Mouse (Mus musculus) testis, adult 2 months (tissue): ENCODE data around the gene Tanc1. TPM values are rescaled to one million over a fixed set of nuclear protein-coding genes. Genes with fewer than 3 reads are reported as not detected.

Experiments used
- H3K27ac ChIP-seq: fragments of 200-500 bp; 2 replicates; pipeline ENCODE4 v1.5.1; 2012; ENCODE audit warnings: low read depth, low read length; ENCODE audit not compliant: control insufficient read depth, insufficient read depth
- H3K27me3 ChIP-seq: fragments of 200-500 bp; 2 replicates; pipeline ENCODE4 v1.6.1; 2012; ENCODE audit warnings: mild to moderate bottlenecking, low read length, moderate library complexity; ENCODE audit not compliant: control insufficient read depth, insufficient read depth
- H3K36me3 ChIP-seq: fragments of 200-500 bp; 2 replicates; pipeline ENCODE4 v1.6.1; 2012; ENCODE audit warnings: mild to moderate bottlenecking, low read length; ENCODE audit not compliant: control insufficient read depth, insufficient read depth
- H3K4me1 ChIP-seq: fragments of 200-500 bp; 2 replicates; pipeline ENCODE4 v1.6.1; 2012; ENCODE audit warnings: low read length; ENCODE audit not compliant: control insufficient read depth, insufficient read depth
- H3K4me3 ChIP-seq: fragments of 200-500 bp; 2 replicates; pipeline ENCODE4 v1.5.1; 2012; ENCODE audit warnings: low read depth, mild to moderate bottlenecking, low read length, moderate library complexity, mixed read lengths; ENCODE audit not compliant: control insufficient read depth
- CTCF ChIP-seq: fragments of 200-500 bp; IDR thresholded peaks from 2 replicates; pipeline ENCODE4 v1.5.1; 2012; ENCODE audit warnings: low read depth, mild to moderate bottlenecking, inconsistent platforms, low read length, moderate library complexity; ENCODE audit not compliant: control insufficient read depth, insufficient read depth, insufficient replicate concordance
- POLR2A ChIP-seq: fragments of 200-500 bp; IDR thresholded peaks from 2 replicates; pipeline ENCODE4 v1.6.1; 2012; ENCODE audit warnings: low read depth, mild to moderate bottlenecking, inconsistent platforms, low read length, moderate library complexity; ENCODE audit not compliant: control insufficient read depth
- polyA plus RNA-seq: library from polyadenylated mRNA; depleted of rRNA; stranded (reverse); fragments of >200 nt; gene quantifications from 2 replicates; pipeline ENCODE4 v1.2.3, GENCODE M21; 2012

Gene Tanc1
- polyA plus RNA-seq, 1 experiment = 7.0 TPM

DNA sequence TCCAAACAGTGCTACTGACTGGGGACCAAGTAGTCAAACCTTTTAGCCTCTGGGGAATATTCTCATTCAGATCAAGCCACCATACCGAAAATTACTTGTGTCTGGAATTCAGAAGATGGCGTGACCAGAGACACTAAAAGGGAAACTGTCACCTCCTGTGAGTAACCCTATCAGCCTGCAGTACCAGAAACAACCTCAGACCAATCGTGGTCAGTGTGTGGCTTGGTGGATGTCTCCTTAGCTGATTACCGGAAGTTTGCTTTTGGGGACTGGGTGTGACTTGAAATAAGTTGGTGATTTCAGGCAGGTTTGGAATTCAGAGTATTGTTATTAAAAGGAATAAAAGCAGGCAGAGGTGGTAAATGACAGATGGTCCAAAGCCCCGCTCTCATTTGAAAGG, 40.9 kb downstream of the Tanc1 start:
- Histone ChIP-seq H3K4me1 (no peaks in the 10 kb centered on the region), H3K36me3 (no peaks in the 10 kb centered on the region), H3K27me3 (no peaks in the 10 kb centered on the region), H3K27ac (no peak overlapping the region), H3K4me3 (no peak overlapping the region)
- TF ChIP-seq CTCF (no peak), POLR2A (no peak)

DNA sequence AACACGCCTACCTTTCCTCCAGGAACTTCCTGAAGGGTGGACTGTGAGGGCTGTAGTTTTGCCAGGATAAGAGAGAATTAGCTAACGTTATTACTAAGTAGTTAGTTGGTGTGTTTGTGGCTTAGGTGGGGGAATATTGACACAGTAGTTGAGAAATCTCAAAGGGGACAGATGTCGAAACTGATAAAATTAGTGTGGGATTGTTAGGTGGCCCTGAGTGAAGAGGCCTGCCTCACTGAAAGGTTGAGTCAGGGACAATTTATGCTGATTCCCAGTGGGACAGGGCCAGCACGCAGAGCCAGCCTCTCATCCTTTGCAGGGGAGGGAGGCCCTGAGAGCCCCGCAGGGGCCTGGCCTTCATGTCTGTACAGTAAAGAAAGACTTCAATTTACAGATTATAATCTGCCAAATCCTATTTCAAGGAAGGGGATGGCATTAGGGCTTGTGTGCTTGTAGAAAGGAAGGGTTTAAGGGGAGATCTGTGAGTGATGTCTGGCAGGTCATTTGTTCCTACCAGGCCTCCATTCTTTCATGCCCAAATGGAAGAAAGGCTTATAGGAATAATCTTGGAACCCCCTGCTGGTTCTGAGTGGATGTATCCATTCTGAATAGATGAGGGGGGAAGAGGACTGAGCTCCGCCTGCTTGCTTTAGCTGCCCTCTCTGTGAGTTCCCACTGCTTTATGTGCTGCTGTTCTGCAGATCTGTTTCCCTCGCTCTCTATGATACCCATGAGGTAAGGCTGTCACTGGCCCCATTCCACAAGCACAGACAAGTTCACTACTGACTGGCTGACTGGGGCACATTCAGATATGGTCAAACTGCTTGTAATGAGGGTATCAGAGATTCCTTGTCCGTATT, 41.7 kb downstream of the Tanc1 start:
- H3K36me3 ChIP-seq = no peaks in the 10 kb centered on the region
- no peak for TF ChIP-seq CTCF
- TF ChIP-seq POLR2A = no peak
- H3K27me3 ChIP-seq = no peaks in the 10 kb centered on the region
- H3K27ac ChIP-seq = no peak overlapping the region
- H3K4me1 ChIP-seq = no peaks in the 10 kb centered on the region
- H3K4me3 ChIP-seq = no peak overlapping the region

- Histone ChIP-seq H3K27ac (no peak overlapping the region), H3K27me3 (no peaks in the 10 kb centered on the region)
These were observed 43.6 kb downstream of the Tanc1 start for GRCm38 (mm10) chr2:59655471-59655870.

GRCm38 (mm10) chr2:59656680-59657079, 44.8 kb downstream of the Tanc1 start:
- no peaks in the 10 kb centered on the region for H3K36me3 ChIP-seq
- H3K4me3 ChIP-seq = no peak overlapping the region
- H3K27ac ChIP-seq = no peak overlapping the region
- no peaks in the 10 kb centered on the region for H3K27me3 ChIP-seq
- no peaks in the 10 kb centered on the region for H3K4me1 ChIP-seq
- no peak for TF ChIP-seq POLR2A

More at GRCm38 (mm10) chr2:59655471-59655870, 43.6 kb downstream of the Tanc1 start:
- no peak for TF ChIP-seq CTCF
- TF ChIP-seq POLR2A = no peak
- H3K36me3 ChIP-seq = no peaks in the 10 kb centered on the region
- no peaks in the 10 kb centered on the region for H3K4me1 ChIP-seq
- H3K4me3 ChIP-seq = no peak overlapping the region

DNA sequence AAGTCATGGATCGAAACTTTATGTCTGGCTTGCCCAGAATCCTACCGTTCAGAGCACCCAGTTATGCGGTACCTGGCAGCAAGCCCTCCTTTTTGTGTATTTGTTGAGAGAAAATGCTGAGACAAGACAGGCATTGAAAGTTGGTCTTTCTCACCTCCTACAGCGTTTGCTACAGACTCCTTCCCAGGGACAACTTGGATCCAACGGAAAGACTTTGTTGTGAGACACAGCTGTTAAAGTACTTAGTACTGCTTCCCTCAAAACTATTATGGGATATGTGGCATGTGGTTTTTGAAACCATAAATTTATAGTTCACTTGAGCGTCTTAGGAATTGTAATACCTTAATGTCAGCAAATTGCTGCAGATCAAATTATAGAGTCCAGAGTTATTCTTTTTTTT, 47.8 kb downstream of the Tanc1 start:
- no peaks in the 10 kb centered on the region for H3K27me3 ChIP-seq
- no peaks in the 10 kb centered on the region for H3K4me1 ChIP-seq
- TF ChIP-seq POLR2A (no peak), CTCF (no peak)
- H3K27ac ChIP-seq = no peak overlapping the region
- no peak overlapping the region for H3K4me3 ChIP-seq
- H3K36me3 ChIP-seq = no peaks in the 10 kb centered on the region

DNA sequence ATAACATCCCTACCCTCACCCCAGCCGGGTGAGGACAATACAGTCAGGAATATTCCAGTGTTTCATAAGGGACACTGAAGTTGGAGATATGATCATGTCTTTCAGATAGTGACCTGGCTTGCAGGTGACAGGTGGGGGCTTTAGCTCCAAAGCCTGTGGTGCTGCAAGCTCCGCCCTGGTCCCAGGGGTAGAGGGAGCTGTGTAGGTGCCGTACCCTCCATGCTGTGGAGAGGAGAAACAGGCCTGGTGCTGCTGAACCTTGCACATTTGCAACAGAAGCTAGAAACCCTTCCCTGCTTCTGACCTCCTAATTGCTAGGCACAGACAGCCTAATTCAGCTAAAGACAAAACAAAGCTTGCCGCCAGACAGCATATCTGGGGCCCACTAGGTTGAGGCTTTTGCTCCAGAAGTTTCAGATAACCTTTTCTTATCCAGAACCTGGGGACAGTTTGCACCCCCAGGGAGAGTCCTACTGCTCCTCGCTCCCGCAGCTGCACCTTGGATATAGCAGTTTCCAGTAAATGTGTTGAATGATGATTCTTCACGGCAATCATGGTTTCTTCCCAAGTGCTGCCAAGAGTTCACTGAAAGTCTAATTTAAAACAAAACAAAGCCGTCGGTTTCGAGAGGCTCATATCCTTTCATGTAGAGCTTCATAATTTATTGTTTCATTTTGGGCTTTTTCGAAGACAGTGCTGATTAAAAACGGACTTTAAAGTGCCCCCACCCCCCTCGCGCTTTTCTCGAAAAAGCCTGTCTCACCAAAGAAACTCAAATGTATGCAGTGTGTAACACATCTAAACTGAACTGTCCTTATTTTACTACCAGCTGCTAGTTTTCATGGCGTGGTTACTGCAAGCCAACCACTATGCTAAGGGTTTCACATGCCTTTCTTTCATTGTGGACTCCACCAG, 49.3 kb downstream of the Tanc1 start:
- H3K36me3 ChIP-seq = no peaks in the 10 kb centered on the region
- H3K27ac ChIP-seq = no peak overlapping the region
- no peaks in the 10 kb centered on the region for H3K27me3 ChIP-seq
- H3K4me1 ChIP-seq = no peaks in the 10 kb centered on the region
- no peak for TF ChIP-seq CTCF
- no peak for TF ChIP-seq POLR2A
- H3K4me3 ChIP-seq = no peak overlapping the region
